Mouse (Mus musculus): ENCODE measurements around the gene Slirp.

DNA sequence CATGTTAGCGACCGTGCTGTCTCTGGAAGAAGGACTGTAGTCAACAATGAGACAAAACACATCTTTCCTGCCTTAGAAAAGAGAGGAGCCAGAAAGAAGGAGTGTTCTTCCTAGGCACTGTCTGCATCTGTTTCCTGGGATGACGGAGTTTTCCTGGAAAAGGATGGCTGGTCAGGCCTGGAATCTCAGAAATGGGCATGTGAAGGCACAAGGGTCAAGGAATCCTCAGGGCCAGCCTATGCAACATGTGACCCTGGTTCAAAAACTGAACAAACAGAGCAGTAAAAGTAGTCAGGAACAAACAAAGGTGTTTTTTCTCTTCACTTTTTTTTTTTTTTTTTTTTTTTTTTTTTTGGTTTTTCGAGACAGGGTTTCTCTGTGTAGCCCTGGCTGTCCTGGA, 46.6 kb upstream of the Slirp start:
- TF ChIP-seq CTCF (IDR thresholded peaks at IDR 0.05) (no peak), EP300 (IDR thresholded peaks at IDR 0.05) (no peak)

Data from lung, postnatal 0 days (tissue).